Mouse (Mus musculus) hindbrain, embryonic 10.5 days (tissue): Measurements from ENCODE around the gene Slc35a2. TPM values are rescaled to one million over a fixed set of nuclear protein-coding genes. Genes with fewer than 3 reads are reported as not detected.
A peak's percentile ranks its signal among the peaks of the same experiment; 100 is the strongest.
"Not testable (repeated sequence)": the region's sequence is repeated elsewhere in the genome, so short reads cannot be mapped to it uniquely, and the experiment has no call there.

Experiments
- DNase-seq: peaks from one replicate; pipeline ENCODE4 v3.0.0-alpha.2; 2017; ENCODE audit warnings: low spot score
- H3K27ac ChIP-seq: fragments of 300-500 bp; sonication (generic); 2 replicates; pipeline ENCODE4 v1.5.1; 2016; ENCODE audit warnings: mild to moderate bottlenecking, moderate library complexity
- H3K27me3 ChIP-seq: fragments of 300-500 bp; sonication (generic); 2 replicates; pipeline ENCODE4 v1.6.1; 2016; ENCODE audit warnings: mild to moderate bottlenecking; ENCODE audit not compliant: poor library complexity, insufficient read depth, severe bottlenecking
- H3K36me3 ChIP-seq: fragments of 300-500 bp; sonication (generic); 2 replicates; pipeline ENCODE4 v1.6.1; 2016; ENCODE audit warnings: mild to moderate bottlenecking, moderate library complexity
- H3K4me1 ChIP-seq: fragments of 300-500 bp; sonication (generic); replicated peaks from 2 replicates; pipeline ENCODE4 v1.6.1; 2016; ENCODE audit warnings: mild to moderate bottlenecking
- H3K4me3 ChIP-seq: fragments of 300-500 bp; sonication (generic); 2 replicates; pipeline ENCODE4 v1.5.1; 2016; ENCODE audit warnings: mild to moderate bottlenecking, moderate library complexity
- H3K9me3 ChIP-seq: fragments of 300-500 bp; sonication (generic); 2 replicates; pipeline ENCODE4 v1.6.1; 2016; ENCODE audit warnings: mild to moderate bottlenecking, moderate library complexity
- WGBS: fragments of 180-500 bp; shearing (Covaris S2); methylation state at CpG from one replicate; pipeline ENCODE4 v1.1.7; 2016; 5-methylcytosine and 5-hydroxymethylcytosine counted together
- polyA plus RNA-seq: library from polyadenylated mRNA; unstranded; fragments of >200 nt; fragmentation: Nextera tagmentation; extraction: Ambion mirVana; gene quantifications from 2 replicates; pipeline ENCODE4 v1.2.1, GENCODE M21; 2016

The Slc35a2 gene
- polyA plus RNA-seq, 1 experiment from 2014 or later: 32.5 TPM

GRCm38 (mm10) chrX:7917960-7918359, 34.1 kb downstream of the Slc35a2 start:
- H3K4me1 ChIP-seq: peaks cover 27% of the 10 kb centered on the region
- WGBS: 74% methylated on average over 6 of the region's 6 CpGs

GRCm38 (mm10) chrX:7919601-7920383, 36.0 kb downstream of the Slc35a2 start, which contains the start of gene Pcsk1n:
Gene Pcsk1n (plus strand): TSS chrX:7919822.
- 19% methylated on average over 38 of the region's 40 CpGs for WGBS
- peaks cover 27% of the 10 kb centered on the region for H3K4me1 ChIP-seq
- peaks cover 55% of the 10 kb centered on the region for H3K27me3 ChIP-seq
- no peaks in the 10 kb centered on the region for H3K36me3 ChIP-seq
- peak within 1 kb of the TSS; percentile 48 for H3K4me3 ChIP-seq
- DNase-seq: peak; percentile 77
- peak within 1 kb of the TSS; percentile 59 for H3K27ac ChIP-seq
- peaks cover 10% of the 10 kb centered on the region; the same call in 1 of the 2 replicates for H3K9me3 ChIP-seq

More at GRCm38 (mm10) chrX:7917960-7918359, 34.1 kb downstream of the Slc35a2 start:
- not testable (repeated sequence) for H3K27ac ChIP-seq, H3K9me3 ChIP-seq, DNase-seq, H3K4me3 ChIP-seq, H3K36me3 ChIP-seq
- H3K27me3 ChIP-seq: peaks cover 36% of the 10 kb centered on the region

GRCm38 (mm10) chrX:7922032-7922431, 38.2 kb downstream of the Slc35a2 start:
- peaks cover 27% of the 10 kb centered on the region for H3K4me1 ChIP-seq
- peaks cover 10% of the 10 kb centered on the region; the same call in 1 of the 2 replicates for H3K9me3 ChIP-seq
- peaks cover 76% of the 10 kb centered on the region for H3K27me3 ChIP-seq
- H3K36me3 ChIP-seq: no peaks in the 10 kb centered on the region
- H3K27ac ChIP-seq: peak overlapping the region; percentile 29; the same call in 1 of the 2 replicates
- DNase-seq: peak; percentile 44
- H3K4me3 ChIP-seq: peak overlapping the region; percentile 47
- WGBS: 17% methylated on average over 48 of the region's 48 CpGs

- H3K9me3 ChIP-seq: peaks cover 14% of the 10 kb centered on the region; the same call in 1 of the 2 replicates
- no peak overlapping the region for H3K27ac ChIP-seq
- H3K36me3 ChIP-seq: peaks cover 22% of the 10 kb centered on the region
- peaks cover 84% of the 10 kb centered on the region for H3K27me3 ChIP-seq
- no peak overlapping the region for H3K4me3 ChIP-seq
- whole genome bisulfite sequencing: 73% methylated on average over 6 of the region's 6 CpGs
- H3K4me1 ChIP-seq: peaks cover 20% of the 10 kb centered on the region; the same call in 1 of the 2 replicates
- no peak for DNase-seq
These were observed 42.4 kb downstream of the Slc35a2 start for GRCm38 (mm10) chrX:7926266-7926665.

GRCm38 (mm10) chrX:7927116-7927515, 43.3 kb downstream of the Slc35a2 start:
- Histone ChIP-seq H3K27me3 (peaks cover 76% of the 10 kb centered on the region), H3K27ac (no peak overlapping the region), H3K4me3 (no peak overlapping the region), H3K9me3 (peaks cover 14% of the 10 kb centered on the region; the same call in 1 of the 2 replicates), H3K36me3 (peaks cover 31% of the 10 kb centered on the region), H3K4me1 (peaks cover 16% of the 10 kb centered on the region; the same call in 1 of the 2 replicates)
- 23% methylated on average over 10 of the region's 10 CpGs for WGBS
- no peak for DNase-seq

- DNase-seq: no peak
- Histone ChIP-seq H3K4me1 (0 out of 2 replicates have a peak, but pooled peaks cover 7% of the 10 kb centered on the region), H3K4me3 (peak within 1 kb of the TSS; percentile 11; the same call in 1 of the 2 replicates), H3K27ac (no peak within 1 kb of the TSS), H3K27me3 (peaks cover 63% of the 10 kb centered on the region), H3K36me3 (peaks cover 43% of the 10 kb centered on the region), H3K9me3 (peaks cover 8% of the 10 kb centered on the region; the same call in 1 of the 2 replicates)
- 17% methylated on average over 19 of the region's 19 CpGs for WGBS
These were observed 44.5 kb downstream of the Slc35a2 start, which contains the start of gene Eras for GRCm38 (mm10) chrX:7928270-7928790. Gene Eras (minus strand): TSS chrX:7928607.

GRCm38 (mm10) chrX:7936874-7937273, 53.0 kb downstream of the Slc35a2 start:
- Histone ChIP-seq H3K36me3 (peaks cover 79% of the 10 kb centered on the region), H3K27me3 (no peaks in the 10 kb centered on the region), H3K27ac (no peak overlapping the region), H3K4me3 (no peak overlapping the region), H3K4me1 (no peaks in the 10 kb centered on the region), H3K9me3 (peaks cover 2% of the 10 kb centered on the region; the same call in 1 of the 2 replicates)
- DNase-seq: no peak
- 50% methylated on average over 11 of the region's 11 CpGs for WGBS

GRCm38 (mm10) chrX:7937667-7938066, 53.8 kb downstream of the Slc35a2 start:
- no peak overlapping the region for H3K4me3 ChIP-seq
- H3K27ac ChIP-seq: no peak overlapping the region
- H3K4me1 ChIP-seq: no peaks in the 10 kb centered on the region
- no peak for DNase-seq
- H3K27me3 ChIP-seq: no peaks in the 10 kb centered on the region
- peaks cover 75% of the 10 kb centered on the region for H3K36me3 ChIP-seq
- H3K9me3 ChIP-seq: peaks cover 2% of the 10 kb centered on the region; the same call in 1 of the 2 replicates
- WGBS: 97% methylated on average over 6 of the region's 6 CpGs

Other genes with a start within 250 kb of the Slc35a2 start
- 18.5 and 26.5 TPM in 2 replicates for gene Syp, start 245.6 kb upstream of the Slc35a2 start, polyA plus RNA-seq
- 4.4 and 4.5 TPM in 2 replicates for gene Prickle3, start 226.8 kb upstream of the Slc35a2 start, polyA plus RNA-seq
- 40.9 and 52.0 TPM in 2 replicates for gene Plp2, start 212.6 kb upstream of the Slc35a2 start, polyA plus RNA-seq
- not detected in 2 replicates for gene Magix, start 202.8 kb upstream of the Slc35a2 start, polyA plus RNA-seq
- gene Gpkow, start 186.9 kb upstream of the Slc35a2 start, polyA plus RNA-seq: 36.0 and 42.8 TPM in 2 replicates
- 19.5 and 23.7 TPM in 2 replicates for gene Wdr45, start 169.7 kb upstream of the Slc35a2 start, polyA plus RNA-seq
- gene Gm45208, start 161.8 kb upstream of the Slc35a2 start, polyA plus RNA-seq: not detected in 2 replicates
- gene Praf2, start 155.6 kb upstream of the Slc35a2 start, polyA plus RNA-seq: 78.2 and 101 TPM in 2 replicates
- gene Ccdc120, start 133.1 kb upstream of the Slc35a2 start, polyA plus RNA-seq: 18.7 and 22.9 TPM in 2 replicates
- gene Tfe3, start 121.5 kb upstream of the Slc35a2 start, polyA plus RNA-seq: 31.7 and 36.5 TPM in 2 replicates
- gene Gripap1, start 94.3 kb upstream of the Slc35a2 start, polyA plus RNA-seq: 45.3 and 47.8 TPM in 2 replicates
- gene Kcnd1, start 61.7 kb upstream of the Slc35a2 start, polyA plus RNA-seq: 1.4 and 2.2 TPM in 2 replicates
- 43.8 and 55.9 TPM in 2 replicates for gene Otud5, start 42.7 kb upstream of the Slc35a2 start, polyA plus RNA-seq
- 8.8 and 10.2 TPM in 2 replicates for gene Pim2, start 5.8 kb upstream of the Slc35a2 start, polyA plus RNA-seq
- 131 and 160 TPM in 2 replicates for gene Pqbp1, start 15.2 kb downstream of the Slc35a2 start, polyA plus RNA-seq
- 206 and 214 TPM in 2 replicates for gene Timm17b, start 15.3 kb downstream of the Slc35a2 start, polyA plus RNA-seq
- gene Gm10491, start 23.8 kb downstream of the Slc35a2 start, polyA plus RNA-seq: not detected in 2 replicates
- not detected in 2 replicates for gene Gm10490, start 25.5 kb downstream of the Slc35a2 start, polyA plus RNA-seq
- 7.8 and 39.8 TPM in 2 replicates for gene Pcsk1n, start 35.8 kb downstream of the Slc35a2 start, polyA plus RNA-seq
- gene Eras, start 44.6 kb downstream of the Slc35a2 start, polyA plus RNA-seq: not detected in 2 replicates
- gene Hdac6, start 63.9 kb downstream of the Slc35a2 start, polyA plus RNA-seq: 58.5 and 61.5 TPM in 2 replicates
- 5.3 and 7.4 TPM in 2 replicates for gene Gata1, start 94.0 kb downstream of the Slc35a2 start, polyA plus RNA-seq
- gene Glod5, start 134.5 kb downstream of the Slc35a2 start, polyA plus RNA-seq: not detected in 2 replicates
- gene Suv39h1, start 190.7 kb downstream of the Slc35a2 start, polyA plus RNA-seq: 74.9 and 90.9 TPM in 2 replicates
- gene Was, start 206.5 kb downstream of the Slc35a2 start, polyA plus RNA-seq: 0.15 and 0.24 TPM in 2 replicates
- 25.8 and 26.7 TPM in 2 replicates for gene Wdr13, start 248.9 kb downstream of the Slc35a2 start, polyA plus RNA-seq